Mouse (Mus musculus) left cerebral cortex, postnatal 14 days (tissue): ENCODE results near the gene Dram1. TPM values are rescaled to one million over a fixed set of nuclear protein-coding genes. Genes with fewer than 3 reads are reported as not detected.

ENCODE experiments used
- DNase-seq, 2 experiments: peaks; one replicate each; pipeline ENCODE4 v3.0.0; 2021 to 2022; ENCODE audit warnings: low spot score in 2 of 2, mixed read lengths in 1 of 2
- intact Hi-C: fragments of 180-260 bp; cut with DNase I; formaldehyde crosslinking; loops from one replicate; pipeline ENCODE4 v1.15.1; 2025
- total RNA-seq, 2 experiments: library from RNA; stranded (reverse); gene quantifications; 2 replicates each; pipeline ENCODE4 v1.2.3; 2021

The Dram1 gene
- total RNA-seq, 2 experiments from 2014 or later, result 0.85 to 1.5 TPM

DNA sequence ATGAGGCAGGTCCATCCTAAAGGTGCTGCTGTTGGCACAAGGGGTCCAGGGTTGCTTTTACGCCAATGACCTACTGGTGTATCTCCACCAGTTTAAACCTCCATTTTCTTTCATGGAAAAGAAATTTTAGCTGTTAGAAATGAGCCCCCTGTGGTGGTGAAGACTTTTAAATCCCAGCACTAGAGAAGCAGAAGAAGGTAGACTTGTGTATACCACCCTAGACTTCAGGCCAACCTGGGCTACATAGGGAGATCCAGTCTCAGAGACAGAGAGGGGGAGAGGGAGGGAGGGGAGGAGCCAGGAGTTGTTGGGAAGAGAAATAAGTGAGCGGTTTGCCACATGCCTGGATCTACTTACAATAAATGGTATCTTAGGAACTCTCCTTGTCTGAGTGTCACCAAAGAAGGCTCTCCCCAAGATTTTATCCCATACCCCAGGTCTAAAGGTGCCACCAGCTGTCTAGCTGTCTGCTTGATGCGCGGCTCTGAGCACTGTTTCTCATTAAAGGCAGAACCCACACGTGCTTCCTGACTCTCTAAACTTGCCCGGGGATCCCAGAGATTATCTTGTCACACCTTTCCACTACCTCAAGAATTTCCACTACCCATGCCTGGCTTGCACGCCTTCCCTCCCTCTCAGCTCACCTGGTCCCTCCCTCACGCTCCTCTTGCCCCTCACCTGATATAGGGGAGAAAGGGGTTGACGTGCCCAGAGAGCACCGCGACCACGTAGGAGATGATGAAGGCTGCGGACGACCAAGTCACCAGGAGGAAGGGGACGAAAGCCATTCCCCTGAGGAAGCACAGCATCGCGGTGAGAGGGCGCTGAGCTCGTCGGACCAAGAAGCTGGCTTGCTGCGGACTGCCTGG lies 22.5 kb downstream of the Dram1 start:
- DNase-seq, result no peak
- intact Hi-C loops, result no loop called here

GRCm38 (mm10) chr10:88354599-88354998 lies 24.3 kb downstream of the Dram1 start:
- intact Hi-C loops, result no loop called here

DNA sequence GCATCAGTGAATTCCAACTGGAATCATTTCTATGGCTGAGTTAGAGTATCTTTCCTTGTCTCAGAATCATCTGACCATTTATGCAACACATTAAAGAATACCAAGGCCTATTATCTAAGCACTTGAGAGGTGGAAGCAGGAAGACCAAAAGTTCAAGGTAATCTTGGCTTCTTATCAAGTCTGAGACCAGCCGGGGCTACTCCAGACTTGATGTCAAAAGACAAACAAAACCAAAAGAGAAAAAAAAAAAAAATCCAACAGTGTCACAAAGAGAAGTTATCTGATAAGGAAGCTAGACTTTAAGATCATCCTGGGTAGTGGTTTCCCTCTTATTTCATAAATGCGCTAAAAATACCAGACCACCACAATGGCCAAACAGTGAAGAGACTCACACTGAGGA lies 26.3 kb downstream of the Dram1 start:
- intact Hi-C loops, result no loop called here
- DNase-seq, result no peak

More at GRCm38 (mm10) chr10:88354599-88354998, 24.3 kb downstream of the Dram1 start:
- no peak for DNase-seq

DNA sequence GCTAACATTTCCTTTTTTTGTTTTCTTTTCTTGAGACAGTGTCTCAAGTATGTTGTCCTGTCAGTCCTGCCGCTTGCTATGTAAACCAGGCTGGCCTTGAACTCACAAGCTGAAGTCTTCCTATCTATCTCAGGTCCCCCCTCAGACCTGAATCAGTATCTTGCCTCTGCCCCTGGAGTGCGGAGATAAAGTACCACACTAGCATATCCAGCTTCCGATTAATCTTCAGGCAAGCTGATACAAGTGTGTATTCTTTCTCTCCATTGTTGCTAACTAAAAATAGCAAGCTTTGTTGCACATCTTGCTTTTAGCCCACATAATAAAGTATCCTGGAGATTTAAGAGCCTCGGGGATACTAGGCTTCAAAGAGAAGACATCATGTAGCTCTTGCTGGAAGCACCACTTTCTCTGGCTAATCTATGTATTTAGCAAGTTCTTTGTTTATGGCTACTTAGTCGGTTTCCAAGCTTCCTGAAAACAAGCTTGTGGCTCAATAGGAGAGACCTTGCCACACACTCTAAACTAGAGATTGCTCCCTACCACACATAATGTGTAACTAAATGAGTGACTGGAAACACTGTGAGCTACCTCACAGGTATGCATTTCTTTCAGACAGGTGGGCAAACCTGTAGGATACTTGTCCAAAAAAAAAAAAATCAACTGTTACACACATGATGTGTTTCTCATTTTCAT lies 27.3 kb downstream of the Dram1 start:
- intact Hi-C loops, result no loop called here
- no peak for DNase-seq

- intact Hi-C loops, result no loop called here
- DNase-seq, result no peak
Observed at GRCm38 (mm10) chr10:88350687-88351086, 28.2 kb downstream of the Dram1 start.

DNA sequence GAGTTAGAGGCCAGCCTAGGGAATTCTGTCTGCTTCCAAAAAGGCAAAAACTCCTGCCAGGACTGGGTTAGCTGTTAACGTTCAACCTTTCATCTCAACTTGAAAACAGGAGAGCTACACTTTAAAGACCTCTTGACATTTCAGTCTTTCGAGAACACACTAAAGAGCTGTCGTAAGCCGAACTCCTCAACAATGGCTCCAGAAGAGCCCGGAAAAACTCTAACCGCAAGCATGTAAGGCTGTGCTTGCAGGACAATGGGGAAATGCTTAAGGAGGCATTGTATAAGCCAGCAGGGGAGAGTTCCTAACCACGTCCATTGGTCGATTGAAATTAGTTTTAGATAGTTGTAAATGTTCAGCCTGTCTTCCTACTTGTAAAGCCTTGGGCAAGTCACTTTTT lies 29.1 kb downstream of the Dram1 start:
- no peak for DNase-seq
- intact Hi-C loops, result no loop called here

GRCm38 (mm10) chr10:88346454-88347245 lies 32.2 kb downstream of the Dram1 start:
- intact Hi-C loops, result no loop called here
- no peak for DNase-seq

GRCm38 (mm10) chr10:88345899-88346401 lies 32.9 kb downstream of the Dram1 start:
- DNase-seq, result no peak
- intact Hi-C loops, result no loop called here

- no peak for DNase-seq
- intact Hi-C loops, result no loop called here
Observed at GRCm38 (mm10) chr10:88341368-88341767, 37.5 kb downstream of the Dram1 start.

- no peak for DNase-seq
- intact Hi-C loops, result no loop called here
Observed at GRCm38 (mm10) chr10:88340660-88341059, 38.2 kb downstream of the Dram1 start.

DNA sequence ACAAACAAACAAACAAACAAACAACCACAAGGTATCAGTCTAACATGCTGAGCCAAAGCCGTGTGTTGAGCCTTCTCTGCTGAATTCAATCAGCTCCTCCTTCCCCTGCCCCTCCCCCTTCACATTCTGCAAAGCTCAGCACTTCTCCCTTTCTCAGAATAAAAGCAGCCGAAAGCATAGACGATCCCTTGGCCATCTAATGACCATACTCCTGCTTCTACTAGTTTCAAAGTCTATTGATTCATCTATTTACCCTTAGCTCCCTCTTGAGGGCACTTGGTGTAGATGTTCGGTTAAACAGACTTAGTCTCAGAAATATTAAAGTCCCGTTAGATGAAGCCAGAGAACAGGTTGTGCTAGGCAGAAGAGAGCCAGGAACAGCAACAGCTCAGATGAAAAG lies 48.2 kb downstream of the Dram1 start:
- peak; percentile 19 to 35 for DNase-seq

DNA sequence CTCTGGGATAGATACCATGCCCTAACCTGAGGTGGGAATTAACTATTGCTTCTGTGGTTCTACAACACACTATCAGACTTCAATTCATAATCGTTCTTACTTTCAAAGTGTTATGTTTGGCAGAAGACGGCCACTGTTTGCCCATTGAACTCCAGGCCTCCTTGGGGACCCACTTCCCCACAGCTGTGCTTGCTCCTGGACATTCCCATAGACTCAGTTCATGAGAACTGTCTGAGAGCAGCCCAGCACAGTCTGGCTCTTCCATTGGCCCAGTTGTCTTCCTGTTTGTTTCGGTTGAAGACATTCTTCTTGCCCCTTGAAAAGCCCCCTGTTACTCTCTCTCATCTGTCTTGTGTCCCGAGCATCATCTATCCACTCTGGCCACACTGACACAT lies 50.8 kb downstream of the Dram1 start:
- intact Hi-C loops, result loop anchor here (5.0 kb wide), 1 partner anchor 1301 kb away; no protein-coding TSS in a partner anchor
- DNase-seq, result no peak

More for the DNA sequence above, 48.2 kb downstream of the Dram1 start:
- intact Hi-C loops, result no loop called here

GRCm38 (mm10) chr10:88327160-88328055 lies 51.5 kb downstream of the Dram1 start:
- peak; percentile 88 to 91 for DNase-seq
- intact Hi-C loops, result loop anchor here (1.0 to 5.0 kb wide), 2 partner anchors 775 to 1300 kb away; no protein-coding TSS in a partner anchor

DNA sequence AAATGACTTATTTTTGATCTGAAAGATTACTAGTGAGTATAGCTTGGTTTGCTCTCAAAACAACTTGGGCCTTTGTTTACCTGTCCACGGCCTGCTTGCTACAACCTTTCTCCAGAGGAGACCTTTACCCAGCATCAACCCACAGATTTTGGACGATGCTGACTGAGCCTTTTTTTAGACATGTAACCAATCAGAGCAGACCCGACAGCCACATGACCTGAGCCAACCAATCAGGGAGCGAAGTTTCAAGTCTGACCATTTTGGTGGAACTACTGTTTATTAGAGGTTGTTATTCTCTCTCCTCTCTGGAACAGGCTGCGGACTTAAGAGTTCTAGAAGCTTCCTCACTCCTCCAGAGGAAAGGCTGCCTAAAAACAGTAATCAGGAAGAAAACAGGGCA lies 57.1 kb downstream of the Dram1 start:
- no peak for DNase-seq
- intact Hi-C loops, result no loop called here

- DNase-seq, result no peak
- intact Hi-C loops, result no loop called here
Observed at GRCm38 (mm10) chr10:88320714-88321416, 58.0 kb downstream of the Dram1 start.

GRCm38 (mm10) chr10:88318179-88318578 lies 60.7 kb downstream of the Dram1 start:
- intact Hi-C loops, result no loop called here
- no peak for DNase-seq

- DNase-seq, result no peak
- intact Hi-C loops, result no loop called here
Observed at GRCm38 (mm10) chr10:88317151-88317550, 61.7 kb downstream of the Dram1 start.

DNA sequence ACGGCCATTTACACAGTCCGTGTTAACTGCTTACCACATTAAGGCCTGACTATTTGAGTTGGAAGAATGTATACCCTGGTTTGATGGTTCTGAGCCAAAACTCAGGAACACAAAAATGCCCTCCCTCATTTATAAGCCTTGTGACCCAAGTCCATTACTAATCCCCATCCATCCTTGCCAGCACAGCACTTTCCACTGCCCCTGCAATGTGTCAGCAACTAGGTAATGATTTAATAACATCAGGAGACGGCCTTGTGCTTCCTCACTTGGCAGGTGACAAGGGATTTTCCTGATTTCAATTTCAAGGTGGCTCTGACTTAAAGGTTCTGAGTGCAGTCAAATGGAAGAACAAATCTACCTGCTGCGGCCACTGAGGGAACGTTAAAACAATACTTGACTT lies 64.0 kb downstream of the Dram1 start:
- intact Hi-C loops, result no loop called here
- no peak for DNase-seq
